Mouse (Mus musculus) forebrain, embryonic 12.5 days (tissue): ENCODE measurements around the gene Asxl1. TPM values are rescaled to one million over a fixed set of nuclear protein-coding genes. Genes with fewer than 3 reads are reported as not detected.

ENCODE experiments used
- ATAC-seq: fragments of 200-750 bp; cut with Nextera tagmentation; 2 replicates; pipeline ENCODE4 v1.8.0; 2017; ENCODE audit warnings: moderate TSS enrichment; ENCODE audit not compliant: low FRiP score
- H3K27ac ChIP-seq: fragments of 300-500 bp; sonication (generic); 2 replicates; pipeline ENCODE4 v1.5.1; 2016; ENCODE audit warnings: mild to moderate bottlenecking
- H3K27me3 ChIP-seq: fragments of 300-500 bp; sonication (generic); 2 replicates; pipeline ENCODE4 v1.6.1; 2016; ENCODE audit warnings: mild to moderate bottlenecking
- H3K36me3 ChIP-seq: fragments of 300-500 bp; sonication (generic); replicated peaks from 2 replicates; pipeline ENCODE4 v1.6.1; 2016; ENCODE audit warnings: mild to moderate bottlenecking
- H3K4me1 ChIP-seq: fragments of 300-500 bp; sonication (generic); 2 replicates; pipeline ENCODE4 v1.6.1; 2016
- H3K4me2 ChIP-seq: fragments of 300-500 bp; sonication (generic); 2 replicates; pipeline ENCODE4 v1.6.1; 2016; ENCODE audit warnings: mild to moderate bottlenecking, moderate library complexity
- H3K4me3 ChIP-seq: fragments of 300-500 bp; sonication (generic); replicated peaks from 2 replicates; pipeline ENCODE4 v1.5.1; 2016; ENCODE audit warnings: mild to moderate bottlenecking
- H3K9ac ChIP-seq: fragments of 300-500 bp; sonication (generic); 2 replicates; pipeline ENCODE4 v1.6.1; 2016; ENCODE audit warnings: mild to moderate bottlenecking
- H3K9me3 ChIP-seq: fragments of 300-500 bp; sonication (generic); 2 replicates; pipeline ENCODE4 v1.6.1; 2016
- WGBS: fragments of 180-500 bp; shearing (Covaris S2); methylation state at CpG from one replicate; pipeline ENCODE4 v1.1.7; 2016; 5-methylcytosine and 5-hydroxymethylcytosine counted together
- polyA plus RNA-seq: library from polyadenylated mRNA; unstranded; fragments of >200 nt; fragmentation: Nextera tagmentation; extraction: Ambion mirVana; gene quantifications from 2 replicates; pipeline ENCODE4 v1.2.1, GENCODE M21; 2016

Asxl1 gene
- polyA plus RNA-seq, 1 experiment from 2014 or later, result 19.3 TPM

- Histone ChIP-seq H3K36me3 (peaks cover 47% of the 10 kb centered on the region), H3K4me2 (no peak overlapping the region), H3K4me3 (no peak overlapping the region), H3K27me3 (no peaks in the 10 kb centered on the region), H3K9ac (no peak overlapping the region), H3K9me3 (no peaks in the 10 kb centered on the region), H3K4me1 (peaks cover 61% of the 10 kb centered on the region), H3K27ac (0 out of 2 replicates have a peak overlapping the region, but pooled peaks have one; percentile 42)
- no peak for ATAC-seq
- WGBS, result 83% methylated on average over 3 of the region's 3 CpGs
Measured at GRCm38 (mm10) chr2:153423113-153423512, 77.5 kb downstream of the Asxl1 start.

- 89% methylated on average over 8 of the region's 8 CpGs for WGBS
- no peak overlapping the region for H3K4me2 ChIP-seq
- H3K9me3 ChIP-seq, result no peaks in the 10 kb centered on the region
- no peak overlapping the region for H3K9ac ChIP-seq
- no peak for ATAC-seq
- H3K27me3 ChIP-seq, result no peaks in the 10 kb centered on the region
- peaks cover 46% of the 10 kb centered on the region for H3K36me3 ChIP-seq
- no peak overlapping the region for H3K4me3 ChIP-seq
- 0 out of 2 replicates have a peak overlapping the region, but pooled peaks have one; percentile 9 for H3K27ac ChIP-seq
- peaks cover 61% of the 10 kb centered on the region for H3K4me1 ChIP-seq
Measured at GRCm38 (mm10) chr2:153424557-153424956, 78.9 kb downstream of the Asxl1 start.

- 92% methylated on average over 4 of the region's 4 CpGs for WGBS
- H3K4me2 ChIP-seq, result no peak overlapping the region
- H3K4me3 ChIP-seq, result no peak overlapping the region
- no peak overlapping the region for H3K9ac ChIP-seq
- H3K4me1 ChIP-seq, result peaks cover 61% of the 10 kb centered on the region
- peak overlapping the region; percentile 94 for H3K27ac ChIP-seq
- H3K27me3 ChIP-seq, result no peaks in the 10 kb centered on the region
- H3K9me3 ChIP-seq, result no peaks in the 10 kb centered on the region
- ATAC-seq, result no peak
- H3K36me3 ChIP-seq, result peaks cover 45% of the 10 kb centered on the region
Measured at GRCm38 (mm10) chr2:153425124-153425844, 79.7 kb downstream of the Asxl1 start.

GRCm38 (mm10) chr2:153425998-153426670 is 80.5 kb downstream of the Asxl1 start:
- no peaks in the 10 kb centered on the region for H3K27me3 ChIP-seq
- peak overlapping the region; percentile 33 for H3K4me2 ChIP-seq
- no peak overlapping the region for H3K4me3 ChIP-seq
- peak overlapping the region; percentile 36 for H3K9ac ChIP-seq
- peaks cover 59% of the 10 kb centered on the region for H3K4me1 ChIP-seq
- H3K36me3 ChIP-seq, result peaks cover 49% of the 10 kb centered on the region
- ATAC-seq, result peak; percentile 74
- WGBS, result 12% methylated on average over 9 of the region's 9 CpGs
- peak overlapping the region; percentile 94 for H3K27ac ChIP-seq
- H3K9me3 ChIP-seq, result no peaks in the 10 kb centered on the region

GRCm38 (mm10) chr2:153426931-153427330 is 81.3 kb downstream of the Asxl1 start:
- peak overlapping the region; percentile 94 for H3K27ac ChIP-seq
- 36% methylated on average over 2 of the region's 2 CpGs for WGBS
- H3K4me2 ChIP-seq, result no peak overlapping the region
- no peak for ATAC-seq
- peaks cover 57% of the 10 kb centered on the region for H3K36me3 ChIP-seq
- no peak overlapping the region for H3K9ac ChIP-seq
- H3K4me3 ChIP-seq, result no peak overlapping the region
- H3K9me3 ChIP-seq, result no peaks in the 10 kb centered on the region
- H3K27me3 ChIP-seq, result no peaks in the 10 kb centered on the region
- H3K4me1 ChIP-seq, result peaks cover 54% of the 10 kb centered on the region

- Histone ChIP-seq H3K4me2 (no peak overlapping the region), H3K4me1 (peaks cover 50% of the 10 kb centered on the region), H3K9me3 (no peaks in the 10 kb centered on the region), H3K4me3 (no peak overlapping the region), H3K27me3 (no peaks in the 10 kb centered on the region), H3K9ac (no peak overlapping the region), H3K27ac (no peak overlapping the region), H3K36me3 (peaks cover 66% of the 10 kb centered on the region)
- 70% methylated on average over 2 of the region's 2 CpGs for WGBS
- ATAC-seq, result no peak
Measured at GRCm38 (mm10) chr2:153428485-153428884, 82.9 kb downstream of the Asxl1 start.

GRCm38 (mm10) chr2:153430571-153430970 is 84.9 kb downstream of the Asxl1 start:
- H3K27ac ChIP-seq, result no peak overlapping the region
- H3K4me1 ChIP-seq, result peaks cover 53% of the 10 kb centered on the region
- H3K9ac ChIP-seq, result no peak overlapping the region

GRCm38 (mm10) chr2:153432492-153432891 is 86.9 kb downstream of the Asxl1 start:
- H3K27ac ChIP-seq, result peak overlapping the region; percentile 38; the same call in 1 of the 2 replicates

More at GRCm38 (mm10) chr2:153430571-153430970, 84.9 kb downstream of the Asxl1 start:
- Histone ChIP-seq H3K36me3 (peaks cover 71% of the 10 kb centered on the region), H3K4me2 (no peak overlapping the region), H3K27me3 (no peaks in the 10 kb centered on the region), H3K4me3 (no peak overlapping the region), H3K9me3 (no peaks in the 10 kb centered on the region)
- WGBS, result 93% methylated on average over 1 of the region's 1 CpGs
- no peak for ATAC-seq

GRCm38 (mm10) chr2:153433859-153434258 is 88.2 kb downstream of the Asxl1 start:
- Histone ChIP-seq H3K27ac (peak overlapping the region; percentile 36; the same call in 1 of the 2 replicates), H3K9me3 (no peaks in the 10 kb centered on the region), H3K9ac (no peak overlapping the region), H3K36me3 (peaks cover 65% of the 10 kb centered on the region), H3K4me2 (no peak overlapping the region), H3K27me3 (no peaks in the 10 kb centered on the region), H3K4me1 (peaks cover 64% of the 10 kb centered on the region), H3K4me3 (no peak overlapping the region)
- WGBS, result 69% methylated on average over 3 of the region's 3 CpGs
- no peak for ATAC-seq

More at GRCm38 (mm10) chr2:153432492-153432891, 86.9 kb downstream of the Asxl1 start:
- ATAC-seq, result no peak
- WGBS, result 56% methylated on average over 7 of the region's 7 CpGs
- Histone ChIP-seq H3K4me2 (no peak overlapping the region), H3K9ac (no peak overlapping the region), H3K4me3 (no peak overlapping the region), H3K36me3 (peaks cover 71% of the 10 kb centered on the region), H3K27me3 (no peaks in the 10 kb centered on the region), H3K9me3 (no peaks in the 10 kb centered on the region), H3K4me1 (peaks cover 53% of the 10 kb centered on the region)

- Histone ChIP-seq H3K36me3 (peaks cover 53% of the 10 kb centered on the region), H3K27ac (peak overlapping the region; percentile 36; the same call in 1 of the 2 replicates), H3K4me3 (no peak overlapping the region), H3K9me3 (no peaks in the 10 kb centered on the region), H3K9ac (0 out of 2 replicates have a peak overlapping the region, but pooled peaks have one; percentile 12), H3K4me1 (peaks cover 67% of the 10 kb centered on the region), H3K27me3 (no peaks in the 10 kb centered on the region), H3K4me2 (no peak overlapping the region)
- WGBS, result 19% methylated on average over 9 of the region's 9 CpGs
- no peak for ATAC-seq
Measured at GRCm38 (mm10) chr2:153434880-153435831, 89.5 kb downstream of the Asxl1 start.

GRCm38 (mm10) chr2:153436641-153437305 is 91.1 kb downstream of the Asxl1 start:
- Histone ChIP-seq H3K4me2 (no peak overlapping the region), H3K4me3 (no peak overlapping the region), H3K9ac (no peak overlapping the region), H3K4me1 (peaks cover 83% of the 10 kb centered on the region), H3K27ac (peak overlapping the region; percentile 42; the same call in 1 of the 2 replicates), H3K9me3 (no peaks in the 10 kb centered on the region), H3K36me3 (peaks cover 37% of the 10 kb centered on the region), H3K27me3 (no peaks in the 10 kb centered on the region)
- ATAC-seq, result no peak
- WGBS, result 57% methylated on average over 6 of the region's 6 CpGs
